Mouse (Mus musculus) gastrocnemius, adult 18-20 months (tissue): ENCODE results near the gene Gm47996. TPM values are rescaled to one million over a fixed set of nuclear protein-coding genes. Genes with fewer than 3 reads are reported as not detected.

ENCODE experiments used
- DNase-seq: peaks from one replicate; pipeline ENCODE4 v3.0.0; 2021; ENCODE audit warnings: low spot score
- total RNA-seq, 2 experiments: library from RNA; stranded (reverse); gene quantifications; 2 replicates each; pipeline ENCODE4 v1.2.3; 2021

The Gm47996 gene
- total RNA-seq, 2 experiments from 2014 or later: 0.28 TPM; not detected in 1

GRCm38 (mm10) chr1:151245165-151245564, 35.2 kb downstream of the Gm47996 start:
- DNase-seq: no peak

GRCm38 (mm10) chr1:151245846-151246245, 35.9 kb downstream of the Gm47996 start:
- DNase-seq: no peak

GRCm38 (mm10) chr1:151250109-151250508, 40.2 kb downstream of the Gm47996 start:
- no peak for DNase-seq

- peak; percentile 74 for DNase-seq
Measured at GRCm38 (mm10) chr1:151250529-151251193, 40.7 kb downstream of the Gm47996 start.

- DNase-seq: no peak
Measured at GRCm38 (mm10) chr1:151251194-151252010, 41.5 kb downstream of the Gm47996 start.

GRCm38 (mm10) chr1:151255422-151255821, 45.5 kb downstream of the Gm47996 start:
- no peak for DNase-seq

GRCm38 (mm10) chr1:151258090-151258954, 48.4 kb downstream of the Gm47996 start:
- no peak for DNase-seq

- no peak for DNase-seq
Measured at GRCm38 (mm10) chr1:151259061-151259460, 49.1 kb downstream of the Gm47996 start.

Other genes with a start within 250 kb of the Gm47996 start
- gene Hmcn1, start 216.7 kb upstream of the Gm47996 start, total RNA-seq: 1 to 10 TPM; 4.8 to 6.9 TPM
- under 1 TPM in 1 of 2 experiments, not detected in 1; 0.26 TPM for gene Gm47985, start 27.6 kb upstream of the Gm47996 start, total RNA-seq
- under 1 TPM in 1 of 2 experiments, not detected in 1; 0.17 TPM for gene Gm8947, start 17.8 kb upstream of the Gm47996 start, total RNA-seq
- gene Gm47995, start 11.7 kb upstream of the Gm47996 start, total RNA-seq: under 1 TPM in 1 of 2 experiments, not detected in 1; 0.31 TPM
- under 1 TPM in 1 of 2 experiments, not detected in 1; 0.38 TPM for gene 3110040M04Rik, start 6.0 kb upstream of the Gm47996 start, total RNA-seq
- gene Ivns1abp, start 134.3 kb downstream of the Gm47996 start, total RNA-seq: 100 to 1,000 TPM; 113 to 161 TPM
- gene Swt1, start 218.3 kb downstream of the Gm47996 start, total RNA-seq: 1 to 10 TPM; 7.5 to 9.0 TPM
- 10 to 100 TPM; 15.1 to 16.0 TPM for gene Trmt1l, start 218.4 kb downstream of the Gm47996 start, total RNA-seq